In genomic region chr12:118564394-118565112, GRCm38 (mm10) we compare ENCODE assay signal across 10 mouse cellular contexts.
A peak's percentile ranks its signal among the peaks of the same experiment; 100 is the strongest.
DNase-seq lines count a peak whose midpoint lies in the region; ATAC-seq and TF ChIP-seq lines count a peak whose summit lies in the region.
"Had no signal": no experiment of that assay in that cellular context is flagged by ENCODE, and none has a peak within 500 bp of the region (broad histone marks: within the 10 kb centered on the region; RNA-seq: fewer than 3 reads in every experiment).

No protein-coding gene starts in this region.

- ATAC-seq in hindbrain, embryonic 13.5 days (ENCODE audit: low FRiP score) = peak; percentile 83
- ATAC-seq in hindbrain, embryonic 11.5 days (ENCODE audit: low FRiP score) = no peak
- no peak for ATAC-seq in liver, embryonic 11.5 days (replicated peaks; ENCODE audit: low FRiP score)

- in situ Hi-C loops in CH12.LX (cut with MboI; ENCODE audit: low pct_ligation_motif_present, low pct_unique_long_range_greater_than_20kb, low sequenced_read_pairs) = no loop called here

- 0 out of 2 replicates have a peak overlapping the region, but pooled peaks have one; percentile 6 for H3K4me2 ChIP-seq in hindbrain, embryonic 13.5 days
- H3K4me2 ChIP-seq in hindbrain, embryonic 11.5 days (replicated peaks; ENCODE audit: low read depth, low read length) = no peak overlapping the region
- no peak overlapping the region for H3K4me2 ChIP-seq in CH12.LX (ENCODE audit: insufficient read depth, low read depth, poor library complexity, severe bottlenecking)
- no peak overlapping the region for H3K4me2 ChIP-seq in liver, embryonic 11.5 days
- H3K4me2 ChIP-seq: limb, embryonic 15.5 days had no signal

- DNase-seq in hindbrain, embryonic 11.5 days (ENCODE audit: low spot score) = no peak
- peak; percentile 3 for DNase-seq in CH12.LX (ENCODE audit: extremely low read depth)
- peak; percentile 14 for DNase-seq in adrenal gland, adult 8-10 months
- peak; percentile 39 for DNase-seq in hindlimb bud, embryonic 11.5 days (ENCODE audit: extremely low spot score, low read depth, low spot score)
- no peak for DNase-seq in liver, embryonic 11.5 days (ENCODE audit: low spot score)
- no peak for DNase-seq in thymus, adult 18-20 months
- no peak for DNase-seq in gastrocnemius, postnatal 36 days

- intact Hi-C loops in gastrocnemius, postnatal 36 days (cut with DNase I) = no loop called here

- TF ChIP-seq POLR2A in CH12.LX (IDR thresholded peaks at IDR 0.05; ENCODE audit: low read depth, low read length) = no peak

- H3K27me3 ChIP-seq in hindbrain, embryonic 13.5 days = peaks cover 6% of the 10 kb centered on the region; the same call in 1 of the 2 replicates
- H3K27me3 ChIP-seq in hindbrain, embryonic 11.5 days (ENCODE audit: control insufficient read depth, insufficient read depth, low read length) = no peaks in the 10 kb centered on the region
- no peaks in the 10 kb centered on the region for H3K27me3 ChIP-seq in CH12.LX (replicated peaks)
- no peaks in the 10 kb centered on the region for H3K27me3 ChIP-seq in liver, embryonic 11.5 days (replicated peaks; ENCODE audit: control insufficient read depth, insufficient read depth, low read length)
- H3K27me3 ChIP-seq: limb, embryonic 15.5 days had no signal

- TF ChIP-seq EP300 in CH12.LX (IDR thresholded peaks at IDR 0.05; ENCODE audit: low read length) = no peak

- H3K4me1 ChIP-seq in hindbrain, embryonic 13.5 days (replicated peaks) = peaks cover 13% of the 10 kb centered on the region
- no peaks in the 10 kb centered on the region for H3K4me1 ChIP-seq in hindbrain, embryonic 11.5 days (replicated peaks; ENCODE audit: control insufficient read depth, insufficient read depth, low read length)
- H3K4me1 ChIP-seq in CH12.LX (ENCODE audit: control insufficient read depth in 1 of 2, insufficient read depth in 2 of 2) = peaks cover 0 to 9% of the 10 kb centered on the region in 2 experiments; a peak in 2 of 4 replicates
- H3K4me1 ChIP-seq in liver, embryonic 11.5 days (replicated peaks; ENCODE audit: control insufficient read depth, insufficient read depth, low read length) = no peaks in the 10 kb centered on the region

- WGBS in hindbrain, embryonic 13.5 days = 21% methylated on average over 9 of the region's 9 CpGs
- 35% methylated on average over 9 of the region's 9 CpGs for WGBS in hindbrain, embryonic 11.5 days
- WGBS in liver, embryonic 11.5 days = 31% methylated on average over 9 of the region's 9 CpGs

- TF ChIP-seq CTCF in CH12.LX (conservative IDR thresholded peaks at IDR 0.05 in 1 of 2, IDR thresholded peaks at IDR 0.05 in 1 of 2; ENCODE audit: low read depth in 2 of 2, low read length in 2 of 2) = no peak

- no peak for TF ChIP-seq RAD21 in CH12.LX (IDR thresholded peaks at IDR 0.05; ENCODE audit: low read depth, low read length)

- no peaks in the 10 kb centered on the region for H3K36me3 ChIP-seq in hindbrain, embryonic 13.5 days
- no peaks in the 10 kb centered on the region for H3K36me3 ChIP-seq in hindbrain, embryonic 11.5 days (ENCODE audit: control insufficient read depth, insufficient read depth, low read length)
- H3K36me3 ChIP-seq in CH12.LX (replicated peaks in 1 of 2; ENCODE audit: control insufficient read depth in 1 of 2, insufficient read depth in 1 of 2, low read length in 1 of 2) = no peaks in the 10 kb centered on the region
- H3K36me3 ChIP-seq in liver, embryonic 11.5 days (ENCODE audit: control insufficient read depth, insufficient read depth, low read length) = no peaks in the 10 kb centered on the region
- H3K36me3 ChIP-seq: G1E; limb, embryonic 15.5 days had no signal

- no peak overlapping the region for H3K9ac ChIP-seq in hindbrain, embryonic 13.5 days
- no peak overlapping the region for H3K9ac ChIP-seq in hindbrain, embryonic 11.5 days (ENCODE audit: low read depth, low read length)
- no peak overlapping the region for H3K9ac ChIP-seq in CH12.LX (ENCODE audit: insufficient read depth, low read depth)
- H3K9ac ChIP-seq in liver, embryonic 11.5 days (ENCODE audit: low read depth, low read length) = no peak overlapping the region
- H3K9ac ChIP-seq: limb, embryonic 15.5 days had no signal

- H3K27ac ChIP-seq in hindbrain, embryonic 13.5 days = peak overlapping the region; percentile 58
- no peak overlapping the region for H3K27ac ChIP-seq in hindbrain, embryonic 11.5 days (ENCODE audit: low read depth, low read length)
- no peak overlapping the region for H3K27ac ChIP-seq in CH12.LX (ENCODE audit: insufficient read depth, low read depth)
- H3K27ac ChIP-seq in liver, embryonic 11.5 days (ENCODE audit: low read depth, low read length) = no peak overlapping the region
- H3K27ac ChIP-seq: limb, embryonic 15.5 days had no signal

- H3K4me3 ChIP-seq in hindbrain, embryonic 13.5 days = no peak overlapping the region
- H3K4me3 ChIP-seq in hindbrain, embryonic 11.5 days (ENCODE audit: low read depth, low read length) = no peak overlapping the region
- H3K4me3 ChIP-seq in CH12.LX (replicated peaks in 1 of 3; ENCODE audit: low read depth in 2 of 3, low read length in 2 of 3, poor library complexity in 1 of 3) = no peak overlapping the region
- no peak overlapping the region for H3K4me3 ChIP-seq in liver, embryonic 11.5 days (ENCODE audit: low read depth, low read length)
- H3K4me3 ChIP-seq: limb, embryonic 15.5 days had no signal

- no peaks in the 10 kb centered on the region for H3K79me2 ChIP-seq in CH12.LX (replicated peaks; ENCODE audit: control insufficient read depth, extremely low read depth, insufficient read depth, poor library complexity, severe bottlenecking)

- no peaks in the 10 kb centered on the region for H3K9me3 ChIP-seq in hindbrain, embryonic 13.5 days
- H3K9me3 ChIP-seq in hindbrain, embryonic 11.5 days (ENCODE audit: control insufficient read depth, low read length) = no peaks in the 10 kb centered on the region
- no peaks in the 10 kb centered on the region for H3K9me3 ChIP-seq in CH12.LX (replicated peaks; ENCODE audit: low read length)
- H3K9me3 ChIP-seq in liver, embryonic 11.5 days (ENCODE audit: control insufficient read depth, low read length) = no peaks in the 10 kb centered on the region
- H3K9me3 ChIP-seq: G1E; limb, embryonic 15.5 days had no signal

- dilution Hi-C loops in CH12.LX (cut with MboI; ENCODE audit: extremely low pct_ligation_motif_present, extremely low pct_unique_long_range_greater_than_20kb, low sequenced_read_pairs) = no loop called here

TF ChIP-seq in CH12.LX, 34 proteins besides CTCF, POLR2A, EP300 and RAD21:
- TF ChIP-seq BHLHE40 (IDR thresholded peaks at IDR 0.05; ENCODE audit: low read depth, low read length) = no peak
- TF ChIP-seq TCF12 (IDR thresholded peaks at IDR 0.05; ENCODE audit: low read depth, low read length) = no peak
- TF ChIP-seq ZNF384 (IDR thresholded peaks at IDR 0.05; ENCODE audit: low read depth, low read length) = no peak
- no peak for TF ChIP-seq MAX (IDR thresholded peaks at IDR 0.05; ENCODE audit: low read length)
- TF ChIP-seq KAT2A (IDR thresholded peaks at IDR 0.05; ENCODE audit: insufficient replicate concordance, low read length) = no peak
- TF ChIP-seq HCFC1 (IDR thresholded peaks at IDR 0.05; ENCODE audit: low read depth, low read length) = no peak
- no peak for TF ChIP-seq CHD1 (IDR thresholded peaks at IDR 0.05; ENCODE audit: low read depth, low read length)
- no peak for TF ChIP-seq ELF1 (IDR thresholded peaks at IDR 0.05; ENCODE audit: low read depth, low read length)
- no peak for TF ChIP-seq MAFK (IDR thresholded peaks at IDR 0.05; ENCODE audit: insufficient replicate concordance, low read length)
- TF ChIP-seq RCOR1 (conservative IDR thresholded peaks at IDR 0.05; ENCODE audit: low read depth, low read length) = no peak
- TF ChIP-seq PAX5 (IDR thresholded peaks at IDR 0.05; ENCODE audit: low read length) = no peak
- no peak for TF ChIP-seq IRF4 (IDR thresholded peaks at IDR 0.05; ENCODE audit: low read depth, low read length)
- no peak for TF ChIP-seq JUN (IDR thresholded peaks at IDR 0.05; ENCODE audit: insufficient read depth, low read depth, low read length)

Comparison
In these comparisons a context has a peak if more than half of its experiments do, and no peak if none do; other contexts are left out.
1. DNase-seq: peak in CH12.LX (single experiment), adrenal gland, adult 8-10 months (single experiment) and hindlimb bud, embryonic 11.5 days (single experiment); none in hindbrain, embryonic 11.5 days (single experiment), liver, embryonic 11.5 days (single experiment), thymus, adult 18-20 months (0 of 2) and gastrocnemius, postnatal 36 days (0 of 2).